Mouse (Mus musculus) c-Kit-positive CD71-negative TER-119-negative erythroid progenitor cells, embryonic 14.5 days (primary cell): ENCODE results near the gene Igdcc3.
A peak's percentile ranks its signal among the peaks of the same experiment; 100 is the strongest.

Experiments
- DNase-seq: peaks from one replicate; pipeline ENCODE4 v3.0.0-alpha.2; 2013; ENCODE audit warnings: low read depth

Igdcc3 gene

DNA sequence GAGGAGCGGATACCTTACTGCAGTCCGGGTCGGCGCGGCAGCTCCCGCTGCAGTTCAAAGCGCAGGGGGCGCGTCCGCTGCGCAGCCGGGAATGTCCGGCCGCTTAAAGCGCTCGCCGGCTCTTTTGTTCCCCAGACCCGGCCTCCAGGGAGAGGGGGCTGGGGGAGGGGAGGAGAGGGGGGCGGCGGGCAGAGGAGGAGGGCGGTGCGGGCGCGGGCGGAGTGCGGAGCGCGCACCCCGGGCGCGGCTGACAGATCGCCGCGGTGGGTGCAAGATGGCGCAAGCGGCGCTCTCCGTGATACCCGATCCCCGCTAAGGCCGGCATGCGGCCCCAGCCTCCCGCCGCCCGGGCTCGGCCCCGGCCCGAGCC is at the start of gene Igdcc3:
TSS of gene Igdcc3 (plus strand) at position 254 of the 370 bp plus-strand sequence.
- DNase-seq: no peak

DNA sequence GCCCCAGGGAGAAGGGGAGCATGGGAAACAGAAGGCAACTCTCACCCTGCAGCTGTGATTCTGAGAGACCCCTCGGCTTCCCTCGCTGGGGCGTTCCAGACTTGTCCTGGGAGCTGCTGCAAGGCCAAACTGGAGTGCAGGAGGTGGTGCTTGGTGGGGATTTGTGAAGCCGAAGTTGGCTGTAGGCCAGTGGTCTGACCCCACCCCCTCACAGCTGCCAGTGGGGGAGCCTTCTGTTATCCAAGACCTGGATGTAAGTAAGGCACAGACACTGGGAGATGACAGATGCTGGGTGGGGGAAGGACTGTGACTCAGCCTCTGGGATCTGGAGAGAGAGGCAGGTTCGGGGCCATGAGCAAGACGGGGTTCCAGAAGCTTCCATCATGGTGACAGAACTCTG is 46.8 kb upstream of the Igdcc3 start:
- DNase-seq: no peak

- no peak for DNase-seq
These were observed 39.9 kb upstream of the Igdcc3 start, which contains the start of gene Igdcc4 for GRCm38 (mm10) chr9:65100991-65101685. TSS of gene Igdcc4 (plus strand) at chr9:65101486.

- DNase-seq: no peak
These were observed 39.2 kb upstream of the Igdcc3 start for GRCm38 (mm10) chr9:65101686-65102376.

DNA sequence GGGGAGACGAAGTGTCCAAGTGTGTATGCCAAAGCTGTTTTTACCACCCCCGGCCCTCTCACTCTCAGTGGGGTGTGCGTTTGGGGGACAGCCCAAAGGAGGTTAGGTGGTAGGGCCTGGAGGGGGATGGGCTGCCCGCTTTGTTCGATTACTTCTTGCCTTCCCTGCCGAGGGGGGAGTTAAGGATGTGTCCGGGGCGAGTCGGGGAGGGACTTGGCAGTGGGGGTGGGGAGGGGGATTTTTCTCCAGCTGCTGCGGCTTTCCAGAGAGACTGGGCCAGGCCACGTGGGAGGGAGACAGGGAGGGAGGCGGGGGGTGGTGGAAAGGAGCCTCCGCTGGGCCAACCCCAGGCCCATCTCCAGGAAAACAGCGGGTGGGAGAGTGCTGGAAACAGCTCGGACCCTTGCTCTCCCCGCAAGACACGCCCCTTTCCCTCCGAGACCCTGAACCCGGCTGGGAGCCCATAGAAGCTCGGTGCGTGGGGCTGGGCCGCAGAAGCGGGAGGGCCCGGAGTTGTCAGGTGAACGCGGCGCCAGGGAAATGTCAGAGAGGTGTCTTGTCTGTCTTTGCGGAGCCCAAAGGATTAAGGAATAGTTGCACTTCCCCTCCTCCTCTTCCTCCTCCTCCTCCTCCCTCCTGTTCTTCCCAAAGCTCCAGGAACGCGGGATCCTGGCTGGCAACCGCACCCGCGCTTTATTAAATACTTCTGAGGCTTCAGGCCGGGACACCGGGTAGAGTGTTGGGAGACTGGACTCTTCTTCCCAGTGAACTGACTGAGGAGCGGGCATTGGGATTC is 38.4 kb upstream of the Igdcc3 start:
- DNase-seq: no peak

- DNase-seq: no peak
These were observed 37.7 kb upstream of the Igdcc3 start for GRCm38 (mm10) chr9:65103173-65103752.

- no peak for DNase-seq
These were observed 34.2 kb upstream of the Igdcc3 start for GRCm38 (mm10) chr9:65106821-65107220.

DNA sequence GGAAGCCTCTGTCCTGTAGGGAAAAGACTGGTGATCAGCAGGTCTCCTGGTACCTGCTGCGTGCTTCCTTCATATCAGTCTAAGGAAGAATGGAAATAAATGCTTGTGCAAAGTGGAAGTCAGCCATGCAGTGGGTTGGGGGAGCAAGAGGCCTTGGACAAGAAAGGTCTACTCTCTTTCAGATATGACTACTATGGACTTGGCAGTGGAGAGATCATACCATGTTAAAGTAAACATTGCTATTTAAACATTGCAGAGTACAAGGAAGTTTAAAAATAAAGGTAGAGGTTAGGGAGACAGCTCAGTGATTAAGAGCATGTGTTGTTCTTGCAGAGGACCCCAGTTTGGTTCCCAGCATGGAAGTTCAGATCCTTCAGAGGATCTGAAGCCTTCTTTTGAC is 33.1 kb upstream of the Igdcc3 start:
- no peak for DNase-seq

- DNase-seq: no peak
These were observed 31.6 kb upstream of the Igdcc3 start for GRCm38 (mm10) chr9:65109132-65110072.

GRCm38 (mm10) chr9:65111698-65112097 is 29.3 kb upstream of the Igdcc3 start:
- no peak for DNase-seq

DNA sequence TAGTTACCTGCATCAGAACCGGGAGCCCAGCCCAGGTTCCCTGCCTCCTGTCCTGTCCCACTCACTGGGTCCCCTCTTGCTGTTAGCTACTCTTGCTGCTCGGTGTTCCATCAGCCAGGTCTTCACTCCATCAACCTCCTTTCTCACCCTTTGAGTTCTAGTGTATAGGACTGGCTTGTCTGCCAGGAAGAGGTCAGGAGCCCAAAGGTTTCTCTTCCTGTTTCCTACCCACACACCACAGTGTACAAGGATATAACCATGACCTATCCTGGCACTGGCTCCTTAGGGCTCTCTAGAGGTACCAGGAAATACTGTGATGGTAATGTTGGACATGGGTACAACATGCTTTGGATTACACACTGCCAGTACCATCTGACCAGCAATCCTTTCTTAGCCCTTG is 27.3 kb upstream of the Igdcc3 start:
- no peak for DNase-seq

DNA sequence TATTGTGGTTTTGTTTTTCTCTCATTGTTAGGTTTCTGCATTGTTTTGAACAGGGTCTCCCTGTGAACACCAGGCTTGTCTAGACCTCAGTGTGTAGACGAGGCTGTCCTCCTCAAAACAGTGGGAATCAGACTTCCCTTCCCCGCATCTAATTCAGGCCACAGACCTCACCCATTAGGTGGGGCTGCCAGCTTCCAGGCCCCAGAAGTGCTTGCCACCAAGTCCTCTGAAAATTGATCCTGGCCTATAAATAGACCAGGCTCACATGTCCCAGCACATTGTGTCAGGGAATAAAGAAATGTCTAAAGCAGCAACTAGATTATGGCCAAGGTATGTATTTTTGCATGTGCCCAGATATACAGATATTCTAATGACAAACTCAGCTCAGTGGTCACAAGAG is 25.1 kb upstream of the Igdcc3 start:
- no peak for DNase-seq

DNA sequence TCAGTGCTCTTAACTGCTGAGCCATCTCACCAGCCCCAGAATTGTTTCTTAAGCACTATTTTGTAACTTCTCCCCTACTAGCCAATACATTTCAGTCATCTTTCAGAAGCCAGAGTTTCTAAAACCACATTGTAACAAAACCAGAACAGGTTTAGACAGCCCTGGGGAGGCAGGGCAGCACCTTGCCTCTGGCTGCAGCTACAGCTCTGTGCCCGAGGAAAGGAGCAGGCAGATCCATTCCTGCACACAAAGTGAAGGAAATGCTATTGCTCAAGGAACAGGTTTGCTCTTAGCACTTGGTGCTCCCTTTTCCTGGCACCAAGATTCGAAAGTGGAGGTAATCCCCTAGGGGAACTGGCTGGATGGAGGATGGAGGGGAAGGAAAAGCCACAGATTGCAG is 23.5 kb upstream of the Igdcc3 start:
- no peak for DNase-seq

DNA sequence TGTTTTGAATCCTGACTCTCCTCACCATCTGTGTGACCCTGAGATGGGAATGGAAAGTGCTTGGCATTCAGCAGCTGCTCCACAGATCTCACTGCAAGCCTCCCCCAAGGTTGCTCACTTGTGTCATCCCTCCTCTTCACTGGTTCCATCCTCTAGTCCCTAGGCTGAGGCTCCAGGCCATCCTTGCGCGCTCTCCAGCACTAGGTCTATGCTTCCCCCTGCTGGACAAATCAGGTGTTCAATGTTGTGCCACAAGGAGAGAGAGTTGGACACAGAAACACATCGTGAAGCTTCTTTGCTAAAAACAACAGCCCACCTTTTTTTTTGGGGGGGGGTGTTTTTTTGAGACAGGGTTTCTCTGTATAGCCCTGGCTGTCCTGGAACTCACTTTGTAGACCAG is 20.1 kb upstream of the Igdcc3 start:
- peak; percentile 69 for DNase-seq

- DNase-seq: no peak
These were observed 18.4 kb upstream of the Igdcc3 start for GRCm38 (mm10) chr9:65122545-65122944.

GRCm38 (mm10) chr9:65123552-65124168 is 17.3 kb upstream of the Igdcc3 start:
- DNase-seq: peak; percentile 49

- peak; percentile 52 for DNase-seq
These were observed 12.7 kb upstream of the Igdcc3 start for GRCm38 (mm10) chr9:65128123-65128815.

GRCm38 (mm10) chr9:65131717-65132116 is 9.3 kb upstream of the Igdcc3 start:
- DNase-seq: no peak

- DNase-seq: peak; percentile 80
These were observed 7.2 kb upstream of the Igdcc3 start for GRCm38 (mm10) chr9:65133739-65134138.

DNA sequence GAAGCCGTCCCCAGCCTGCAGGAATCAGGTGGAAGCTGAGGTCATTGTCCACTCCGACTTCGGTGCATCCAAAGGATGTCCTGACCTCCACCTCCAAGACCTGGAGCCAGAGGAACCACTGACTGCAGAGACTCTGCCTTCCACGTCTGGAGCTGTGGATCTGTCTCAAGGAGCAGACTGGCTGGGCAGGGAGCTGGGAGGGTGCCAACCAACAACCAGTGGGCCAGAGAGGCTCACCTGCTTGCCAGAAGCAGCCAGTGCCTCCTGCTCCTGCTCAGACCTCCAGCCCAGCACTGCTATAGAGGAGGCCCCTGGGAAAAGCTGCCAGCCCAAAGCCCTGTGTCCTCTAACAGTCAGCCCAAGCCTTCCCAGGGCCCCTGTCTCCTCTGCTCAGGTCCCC is 5.9 kb upstream of the Igdcc3 start:
- no peak for DNase-seq
